Mouse (Mus musculus) sigmoid colon, adult 10 weeks (tissue): ENCODE measurements around the gene Hes5. TPM values are rescaled to one million over a fixed set of nuclear protein-coding genes. Genes with fewer than 3 reads are reported as not detected.

Experiments used
- polyA plus RNA-seq: library from polyadenylated mRNA; stranded (reverse); fragments of 350-450 nt; fragmentation: Illumina TruSeq; extraction: RNeasy Lipid Tissue Mini Kit (QIAGEN cat#74804); gene quantifications from one replicate; pipeline ENCODE4 v1.2.3, GENCODE M21; 2014; ENCODE audit warnings: low read depth, low replicate concordance

Gene Hes5
- not detected for polyA plus RNA-seq

DNA sequence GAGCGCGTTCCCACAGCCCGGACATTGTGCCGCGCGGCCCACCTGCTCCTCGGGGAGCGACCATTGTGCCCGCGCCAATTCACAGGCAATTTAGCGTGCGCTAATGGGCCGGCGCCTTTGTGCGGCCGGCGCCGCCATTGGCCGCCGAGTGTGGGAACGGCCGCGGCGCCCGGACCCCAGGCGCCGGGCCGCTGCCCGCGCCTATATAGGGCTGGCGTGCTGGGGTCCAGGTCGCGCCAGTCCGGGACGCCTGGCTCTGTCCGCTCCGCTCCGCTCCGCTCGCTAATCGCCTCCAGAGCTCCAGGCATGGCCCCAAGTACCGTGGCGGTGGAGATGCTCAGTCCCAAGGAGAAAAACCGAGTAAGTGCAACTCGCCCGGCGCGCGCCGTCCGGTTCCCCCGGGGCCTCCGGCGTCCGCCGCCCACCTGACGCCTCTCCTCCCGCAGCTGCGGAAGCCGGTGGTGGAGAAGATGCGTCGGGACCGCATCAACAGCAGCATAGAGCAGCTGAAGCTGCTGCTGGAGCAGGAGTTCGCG, at the start of gene Hes5:
Hes5 (plus strand) TSS at position 234 of the 536 bp plus-strand sequence.

DNA sequence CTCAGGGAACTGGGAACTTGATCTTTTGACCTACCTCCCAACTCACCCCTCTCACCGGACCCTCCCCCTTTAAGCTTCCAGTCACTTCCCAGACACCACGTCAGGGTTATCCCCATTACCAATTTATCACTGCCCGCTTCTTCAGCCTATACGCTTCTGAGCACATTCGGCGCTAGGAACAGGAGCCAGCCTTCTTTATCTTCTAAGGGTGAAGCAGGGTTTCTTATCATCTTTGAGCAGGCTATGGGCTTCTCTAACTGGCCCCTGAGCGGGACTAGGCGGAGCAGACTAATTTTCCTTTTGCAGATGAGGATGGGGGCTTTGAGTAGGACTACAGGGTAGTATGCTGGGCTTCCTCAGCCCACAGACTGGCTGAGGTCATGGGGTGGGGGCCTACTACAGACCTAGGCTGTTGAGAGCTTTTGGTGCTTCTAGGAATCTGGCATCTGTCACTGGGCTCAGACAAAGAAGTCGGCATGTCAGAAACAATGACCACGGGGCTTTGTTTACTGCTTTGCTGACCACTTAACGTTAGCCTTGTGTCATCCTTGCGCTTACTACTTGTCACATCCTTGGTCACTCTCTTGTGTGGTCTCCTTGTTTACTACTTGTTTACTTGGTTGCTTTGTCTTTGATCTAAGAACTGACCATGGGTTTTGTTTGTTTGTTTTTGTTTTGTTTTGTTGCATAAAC, 32.2 kb upstream of the Hes5 start, which contains the start of gene Tnfrsf14:
Tnfrsf14 (minus strand) TSS at position 169 of the 693 bp plus-strand sequence.

DNA sequence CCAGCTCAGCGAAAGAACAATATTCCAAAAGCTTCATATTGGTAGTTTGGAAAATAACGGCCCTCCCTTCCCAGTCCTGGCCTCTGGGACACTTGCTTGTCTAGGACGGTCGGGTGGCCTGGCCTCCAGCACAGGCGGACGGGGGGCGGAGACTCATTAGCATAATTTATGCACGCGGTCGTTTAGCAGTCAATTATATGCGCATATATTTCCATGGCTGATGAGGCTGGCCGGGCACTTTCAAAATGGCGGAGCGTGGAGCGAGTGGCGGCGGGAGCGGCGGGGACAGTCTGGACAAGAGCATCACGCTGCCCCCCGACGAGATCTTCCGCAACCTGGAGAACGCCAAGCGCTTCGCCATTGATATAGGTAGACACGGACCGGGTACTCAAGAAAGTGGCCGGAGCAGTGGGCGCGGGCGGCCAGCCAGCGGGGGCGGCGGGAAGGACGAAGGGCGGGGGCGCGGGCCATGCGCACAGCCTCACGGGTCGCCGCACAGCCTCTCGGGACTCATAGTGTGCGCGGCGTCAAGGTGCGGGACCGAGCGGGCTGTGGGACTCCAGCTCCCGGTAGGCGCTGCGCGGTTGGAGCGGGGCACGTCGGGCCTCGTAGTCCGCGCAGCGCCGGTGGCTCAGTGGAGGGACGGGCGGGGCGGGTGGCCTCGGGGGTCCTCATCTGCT, 3.3 kb downstream of the Hes5 start, which contains the start of gene Pank4:
Pank4 (plus strand) TSS at position 223 of the 680 bp plus-strand sequence.

Other genes with a start within 250 kb of the Hes5 start
- not detected for gene Ttc34, start 123.5 kb upstream of the Hes5 start, polyA plus RNA-seq
- gene Mmel1, start 91.3 kb upstream of the Hes5 start, polyA plus RNA-seq, result not detected
- not detected for gene Fam213b, start 61.8 kb upstream of the Hes5 start, polyA plus RNA-seq
- 1.1 TPM for gene Tnfrsf14, start 32.4 kb upstream of the Hes5 start, polyA plus RNA-seq
- 4.2 TPM for gene Pank4, start 3.2 kb downstream of the Hes5 start, polyA plus RNA-seq
- gene Plch2, start 95.9 kb downstream of the Hes5 start, polyA plus RNA-seq, result 2.7 TPM
- gene Pex10, start 106.1 kb downstream of the Hes5 start, polyA plus RNA-seq, result 2.3 TPM
- gene Rer1, start 125.5 kb downstream of the Hes5 start, polyA plus RNA-seq, result 226 TPM
- gene Morn1, start 125.7 kb downstream of the Hes5 start, polyA plus RNA-seq, result 2.0 TPM